Mouse (Mus musculus) spleen, adult 2 months (tissue): ENCODE measurements around the gene Clrn1. TPM values are rescaled to one million over a fixed set of nuclear protein-coding genes. Genes with fewer than 3 reads are reported as not detected.

ENCODE experiments used
- DNase-seq, 2 experiments: peaks; one replicate each; pipeline versions ENCODE4 v3.0.0 to v3.0.0-alpha.2; 2012 to 2021; ENCODE audit warnings: low spot score in 2 of 2, low read depth in 1 of 2
- H3K27ac ChIP-seq: fragments of 200-500 bp; 2 replicates; pipeline ENCODE4 v1.5.1; 2012; ENCODE audit warnings: low read length, inconsistent platforms; ENCODE audit not compliant: insufficient read depth
- H3K27me3 ChIP-seq: fragments of 200-500 bp; 2 replicates; pipeline ENCODE4 v1.6.1; 2012; ENCODE audit warnings: mild to moderate bottlenecking, moderate library complexity, low read length, inconsistent platforms; ENCODE audit not compliant: control insufficient read depth, insufficient read depth
- H3K36me3 ChIP-seq: fragments of 200-500 bp; 2 replicates; pipeline ENCODE4 v1.6.1; 2012; ENCODE audit warnings: mild to moderate bottlenecking, low read length, inconsistent platforms; ENCODE audit not compliant: control insufficient read depth, insufficient read depth
- H3K4me1 ChIP-seq: fragments of 200-500 bp; 2 replicates; pipeline ENCODE4 v1.6.1; 2011; ENCODE audit warnings: inconsistent platforms; ENCODE audit not compliant: control insufficient read depth, insufficient read depth, insufficient read length
- H3K4me3 ChIP-seq: fragments of 200-500 bp; 2 replicates; pipeline ENCODE4 v1.5.1; 2011; ENCODE audit warnings: mild to moderate bottlenecking, inconsistent platforms; ENCODE audit not compliant: insufficient read depth, insufficient read length; ENCODE audit errors: extremely low read depth
- CTCF ChIP-seq: fragments of 200-500 bp; IDR thresholded peaks from 2 replicates; pipeline ENCODE4 v1.5.1; 2011; ENCODE audit warnings: mild to moderate bottlenecking, inconsistent platforms; ENCODE audit not compliant: insufficient read depth, insufficient read length, insufficient replicate concordance; ENCODE audit errors: extremely low read depth
- POLR2A ChIP-seq: fragments of 200-500 bp; IDR thresholded peaks from 2 replicates; pipeline ENCODE4 v1.6.1; 2011; ENCODE audit warnings: low read depth, low read length, inconsistent platforms
- WGBS: fragments of 180-500 bp; shearing (Covaris S2); methylation state at CpG from one replicate; pipeline ENCODE4 v1.1.7; 2018; 5-methylcytosine and 5-hydroxymethylcytosine counted together
- polyA plus RNA-seq: library from polyadenylated mRNA; depleted of rRNA; stranded (reverse); fragments of >200 nt; gene quantifications from 2 replicates; pipeline ENCODE4 v1.2.3, GENCODE M21; 2012; rRNA removed

The Clrn1 gene
- not detected in 2 replicates for polyA plus RNA-seq

- WGBS: 85% methylated on average over 20 of the region's 20 CpGs
- Histone ChIP-seq H3K27ac (no peak within 1 kb of the TSS), H3K36me3 (no peaks in the 10 kb centered on the region), H3K4me1 (no peaks in the 10 kb centered on the region), H3K4me3 (no peak within 1 kb of the TSS), H3K27me3 (no peaks in the 10 kb centered on the region)
- no peak for DNase-seq
- TF ChIP-seq CTCF: no peak
- TF ChIP-seq POLR2A: no peak
These were observed at the start of gene Clrn1 for GRCm38 (mm10) chr3:58884801-58885573. Gene Clrn1, minus strand, starts transcription at chr3:58885340.

- WGBS: 77% methylated on average over 7 of the region's 7 CpGs
These were observed 38.9 kb upstream of the Clrn1 start for GRCm38 (mm10) chr3:58924027-58924426.

DNA sequence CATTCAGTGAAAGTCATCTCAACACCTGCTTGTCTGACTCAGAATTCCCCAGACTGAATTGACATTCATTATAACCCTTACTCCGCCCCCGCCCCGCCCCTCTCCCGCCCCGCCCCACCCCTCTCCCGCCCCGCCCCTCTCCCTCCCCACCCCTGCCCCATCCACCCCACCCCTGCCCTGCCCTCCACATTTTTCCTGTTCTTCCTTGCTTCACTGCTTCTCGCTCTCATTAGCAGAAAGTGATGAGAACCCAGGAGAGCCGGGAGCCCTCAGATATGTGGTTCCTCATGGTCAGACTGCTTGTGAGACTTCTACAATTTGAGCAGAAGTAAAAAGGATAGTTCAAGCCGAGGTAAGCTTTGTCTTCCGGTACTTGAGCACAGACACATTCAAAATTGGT, 38.0 kb upstream of the Clrn1 start:
- no peak for TF ChIP-seq CTCF
- TF ChIP-seq POLR2A: no peak
- Histone ChIP-seq H3K27ac (no peak overlapping the region), H3K36me3 (no peaks in the 10 kb centered on the region), H3K4me3 (no peak overlapping the region), H3K4me1 (no peaks in the 10 kb centered on the region), H3K27me3 (no peaks in the 10 kb centered on the region)
- WGBS: 72% methylated on average over 10 of the region's 11 CpGs
- no peak for DNase-seq

More at GRCm38 (mm10) chr3:58924027-58924426, 38.9 kb upstream of the Clrn1 start:
- Histone ChIP-seq H3K27me3 (no peaks in the 10 kb centered on the region), H3K4me3 (no peak overlapping the region), H3K27ac (no peak overlapping the region), H3K36me3 (no peaks in the 10 kb centered on the region), H3K4me1 (no peaks in the 10 kb centered on the region)
- no peak for DNase-seq
- TF ChIP-seq CTCF (no peak), POLR2A (no peak)

- 91% methylated on average over 7 of the region's 7 CpGs for WGBS
- TF ChIP-seq CTCF: no peak
- DNase-seq: no peak
- Histone ChIP-seq H3K36me3 (no peaks in the 10 kb centered on the region), H3K27me3 (no peaks in the 10 kb centered on the region), H3K27ac (no peak overlapping the region), H3K4me1 (no peaks in the 10 kb centered on the region), H3K4me3 (no peak overlapping the region)
These were observed 37.5 kb upstream of the Clrn1 start for GRCm38 (mm10) chr3:58922636-58923035.

DNA sequence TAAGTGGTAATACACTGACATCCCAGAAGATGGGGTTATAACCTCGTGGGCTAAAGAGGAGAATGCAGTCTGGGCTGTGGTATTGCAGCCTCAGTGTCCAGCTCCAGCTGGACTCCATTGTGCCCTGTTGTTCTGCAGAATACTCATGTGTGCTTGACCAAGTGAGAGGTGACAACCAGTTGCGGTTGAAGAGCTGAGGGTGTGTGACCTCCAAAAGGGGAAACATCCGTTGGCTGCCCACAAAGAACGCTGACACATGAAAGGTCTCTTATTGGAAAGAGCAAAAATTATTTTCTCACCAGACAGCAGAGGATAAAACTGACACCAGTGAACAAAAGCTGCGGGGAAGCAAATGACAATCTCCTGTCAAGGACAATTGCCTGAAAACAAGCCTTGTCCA, 36.2 kb upstream of the Clrn1 start:
- Histone ChIP-seq H3K4me3 (no peak overlapping the region), H3K36me3 (no peaks in the 10 kb centered on the region), H3K27me3 (no peaks in the 10 kb centered on the region), H3K4me1 (no peaks in the 10 kb centered on the region), H3K27ac (no peak overlapping the region)
- no peak for DNase-seq
- TF ChIP-seq POLR2A (no peak), CTCF (no peak)
- WGBS: 47% methylated on average over 5 of the region's 5 CpGs

GRCm38 (mm10) chr3:58904656-58905055, 19.5 kb upstream of the Clrn1 start:
- TF ChIP-seq POLR2A (no peak), CTCF (no peak)
- Histone ChIP-seq H3K36me3 (no peaks in the 10 kb centered on the region), H3K27ac (no peak overlapping the region), H3K4me1 (no peaks in the 10 kb centered on the region; the same call in 1 of the 2 replicates), H3K27me3 (no peaks in the 10 kb centered on the region), H3K4me3 (no peak overlapping the region)
- no peak for DNase-seq
- WGBS: 83% methylated on average over 2 of the region's 2 CpGs

DNA sequence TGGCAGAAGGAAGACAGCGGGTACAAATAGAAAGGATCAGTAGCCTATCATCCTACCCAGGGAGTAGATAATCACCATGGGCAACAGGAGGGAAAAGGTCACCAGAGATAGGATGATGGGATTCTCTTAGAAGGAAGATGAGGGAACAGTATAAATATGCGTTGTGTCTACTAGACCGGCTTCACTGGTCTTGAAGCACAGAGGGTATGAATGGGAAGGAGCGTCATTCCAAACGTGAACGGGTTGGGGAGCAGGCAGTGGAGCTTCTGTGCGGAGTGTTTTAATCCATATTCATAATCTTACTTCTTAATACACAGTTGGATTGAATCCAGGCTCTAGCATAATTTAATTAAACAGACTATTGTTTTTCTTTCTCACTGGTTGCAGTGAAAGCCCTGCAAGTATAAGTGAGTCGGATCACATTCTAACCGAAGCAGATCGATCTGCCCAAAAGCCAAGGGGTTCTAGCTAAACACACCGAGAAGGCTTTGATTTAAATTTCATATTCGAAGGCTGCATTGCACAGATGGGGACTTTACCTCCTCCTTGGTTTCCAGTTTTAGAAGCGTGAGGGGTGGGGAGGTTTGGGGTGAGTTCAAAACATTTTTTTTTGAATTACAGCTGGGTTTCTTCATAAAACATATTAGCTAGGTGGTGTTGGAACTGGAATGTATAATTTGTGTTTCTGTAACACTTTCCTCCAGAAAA, 17.1 kb upstream of the Clrn1 start:
- DNase-seq: no peak
- no peaks in the 10 kb centered on the region for H3K27me3 ChIP-seq
- H3K36me3 ChIP-seq: no peaks in the 10 kb centered on the region
- H3K27ac ChIP-seq: no peak overlapping the region
- no peaks in the 10 kb centered on the region; the same call in 1 of the 2 replicates for H3K4me1 ChIP-seq
- H3K4me3 ChIP-seq: no peak overlapping the region
- 92% methylated on average over 13 of the region's 13 CpGs for WGBS
- no peak for TF ChIP-seq CTCF
- no peak for TF ChIP-seq POLR2A
